Mouse (Mus musculus) bone marrow, adult 2 months (tissue): ENCODE measurements around the gene Etv6.

ENCODE experiments used
- CTCF ChIP-seq: fragments of 200-500 bp; IDR thresholded peaks from 2 replicates; pipeline ENCODE4 v1.5.1; 2011; ENCODE audit warnings: low read length, control low read depth; ENCODE audit not compliant: control insufficient read depth, insufficient read depth
- POLR2A ChIP-seq: fragments of 200-500 bp; IDR thresholded peaks from 2 replicates; pipeline ENCODE4 v1.6.1; 2011; ENCODE audit warnings: low read depth, mild to moderate bottlenecking, control low read depth, low read length, borderline replicate concordance; ENCODE audit not compliant: control insufficient read depth

- TF ChIP-seq CTCF: no peak
- no peak for TF ChIP-seq POLR2A
These were observed 238.4 kb downstream of the Etv6 start for GRCm38 (mm10) chr6:134273884-134274283.
